Mouse (Mus musculus): ENCODE measurements at regions not wholly inside any gene's neighbourhood (a gene's known extent, or its start where the extent isn't known, plus 50 kb on each side); places are given as distances from the start of the nearest gene placed in this dataset.

- no peak for DNase-seq (ENCODE audit: extremely low spot score in 1 of 2, low spot score in 2 of 2)
- intact Hi-C loops (cut with DNase I) = no loop called here
Observed at GRCm38 (mm10) chr1:114835926-114836325, 848.6 kb upstream of the Cntnap5a start.

GRCm38 (mm10) chr1:114849671-114850070 is 834.9 kb upstream of the Cntnap5a start:
- intact Hi-C loops (cut with DNase I) = no loop called here
- no peak for DNase-seq (ENCODE audit: extremely low spot score in 1 of 2, low spot score in 2 of 2)

- no peak for DNase-seq (ENCODE audit: extremely low spot score in 1 of 2, low spot score in 2 of 2)
- intact Hi-C loops (cut with DNase I) = no loop called here
Observed at GRCm38 (mm10) chr1:114860983-114861382, 823.6 kb upstream of the Cntnap5a start.

GRCm38 (mm10) chr1:114862927-114863326 is 821.6 kb upstream of the Cntnap5a start:
- DNase-seq (ENCODE audit: extremely low spot score in 1 of 2, low spot score in 2 of 2) = peak in 1 of 2 experiments; percentile 29
- intact Hi-C loops (cut with DNase I) = no loop called here

DNA sequence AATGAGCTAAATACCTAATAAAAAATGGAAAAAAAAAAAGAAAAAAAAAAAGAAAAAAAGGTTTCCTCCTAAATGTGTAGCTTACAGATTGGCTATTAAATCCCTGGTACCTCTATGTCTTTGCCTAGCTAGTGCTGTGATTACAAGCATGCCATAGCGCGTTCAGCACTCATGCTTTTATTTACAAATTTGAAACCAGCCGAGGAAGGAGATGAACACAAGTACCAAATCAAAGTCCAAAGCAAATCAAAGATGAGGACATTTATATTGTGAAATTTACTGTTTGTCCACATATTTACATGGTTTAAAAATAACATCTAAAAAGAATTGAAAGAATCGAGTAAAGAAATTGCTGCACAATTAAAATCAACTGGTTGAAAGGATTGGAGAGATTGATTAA is 808.8 kb upstream of the Cntnap5a start:
- no peak for DNase-seq (ENCODE audit: extremely low spot score in 1 of 2, low spot score in 2 of 2)
- intact Hi-C loops (cut with DNase I) = no loop called here
